Mouse (Mus musculus): ENCODE data around the gene Fxyd6.

The Fxyd6 gene

DNA sequence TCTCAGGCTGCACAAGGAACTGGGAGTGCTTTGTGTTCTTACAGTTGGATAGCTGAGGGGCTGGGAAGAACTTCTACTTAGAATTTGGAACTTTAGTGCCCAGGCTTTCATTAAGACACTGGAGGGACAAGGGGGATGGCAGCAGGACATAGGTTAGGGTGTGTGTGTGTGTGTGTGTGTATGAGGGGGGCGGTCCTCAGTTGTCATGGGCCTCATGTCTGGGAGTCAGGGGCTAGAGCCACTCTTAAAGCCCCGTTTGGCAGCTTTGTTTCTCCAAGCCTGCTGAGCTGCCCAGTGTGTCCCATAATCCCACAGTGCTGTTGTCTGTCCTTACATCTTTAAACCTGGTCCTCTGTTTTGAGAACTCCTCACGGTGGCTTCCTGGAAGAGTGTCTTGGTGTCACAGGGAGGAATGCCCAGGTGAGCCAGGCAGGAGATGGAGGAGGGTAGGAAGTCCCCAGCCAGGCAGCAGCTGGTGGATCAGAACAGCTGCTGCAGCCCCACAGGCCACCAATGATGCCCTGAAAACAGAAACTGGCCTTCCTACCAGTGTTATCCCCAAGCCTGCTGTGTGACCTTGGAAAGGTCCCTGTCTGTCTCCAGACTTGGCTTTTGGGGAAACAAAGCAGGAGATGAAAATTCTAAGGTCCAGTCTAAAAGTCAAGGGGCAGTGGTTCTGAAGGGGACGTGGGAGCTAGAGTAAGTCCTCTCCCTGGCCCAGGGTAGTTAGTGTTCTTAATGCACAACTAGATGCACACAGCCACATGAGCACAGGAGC lies 42.9 kb downstream of the Fxyd6 start:
- peak; percentile 57 for DNase-seq

DNA sequence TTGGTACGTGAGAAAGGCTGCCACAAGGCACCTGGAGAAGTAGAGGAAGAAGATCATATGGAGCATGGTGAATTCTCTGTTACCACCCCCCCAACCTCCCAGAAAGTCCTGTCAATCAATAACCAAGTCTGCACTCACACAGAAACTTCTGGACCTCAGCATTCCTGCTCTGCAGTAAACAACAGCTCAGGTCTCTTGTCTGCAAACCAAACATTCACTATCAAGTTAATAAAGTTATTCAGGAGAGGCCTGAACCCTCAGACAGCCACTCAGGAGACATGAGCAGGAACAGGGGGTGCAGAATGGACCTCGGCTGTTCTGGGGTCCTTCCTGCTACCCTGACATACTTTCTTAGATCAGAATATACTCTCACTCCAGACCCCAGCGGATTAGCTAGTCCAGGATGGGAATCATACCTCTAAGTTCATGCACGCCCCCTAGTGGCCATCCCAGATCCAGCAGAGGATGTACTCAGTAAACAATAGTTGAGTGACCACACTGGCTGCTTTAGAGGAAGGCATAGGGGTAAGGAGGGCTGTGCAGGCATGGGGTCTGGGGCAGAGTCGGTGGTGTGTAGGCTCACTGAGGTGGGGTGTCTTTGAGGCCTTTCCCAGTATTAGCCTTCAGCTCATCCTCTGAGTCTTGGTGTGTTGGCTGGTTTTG lies 43.6 kb downstream of the Fxyd6 start:
- peak; percentile 88 for DNase-seq

DNA sequence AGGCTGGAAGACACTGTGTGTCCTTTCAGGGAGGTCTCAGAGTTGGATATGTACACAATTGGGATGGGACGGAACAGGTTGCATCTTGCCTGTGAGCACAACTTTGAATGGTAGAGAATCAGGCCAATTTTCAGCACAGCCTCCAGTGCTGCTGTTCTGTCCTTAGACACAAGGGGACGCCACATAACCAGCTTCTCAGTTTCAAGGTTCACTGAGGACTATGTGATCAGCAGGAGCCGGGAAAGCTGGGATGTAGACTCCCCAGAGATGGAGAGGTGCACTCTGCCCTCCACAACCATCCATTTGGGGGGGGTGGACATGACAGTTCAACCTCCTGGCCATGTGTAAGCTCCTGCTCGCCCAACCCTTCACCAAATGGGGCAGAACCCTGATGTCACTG lies 45.9 kb downstream of the Fxyd6 start:
- DNase-seq, result peak; percentile 57

DNA sequence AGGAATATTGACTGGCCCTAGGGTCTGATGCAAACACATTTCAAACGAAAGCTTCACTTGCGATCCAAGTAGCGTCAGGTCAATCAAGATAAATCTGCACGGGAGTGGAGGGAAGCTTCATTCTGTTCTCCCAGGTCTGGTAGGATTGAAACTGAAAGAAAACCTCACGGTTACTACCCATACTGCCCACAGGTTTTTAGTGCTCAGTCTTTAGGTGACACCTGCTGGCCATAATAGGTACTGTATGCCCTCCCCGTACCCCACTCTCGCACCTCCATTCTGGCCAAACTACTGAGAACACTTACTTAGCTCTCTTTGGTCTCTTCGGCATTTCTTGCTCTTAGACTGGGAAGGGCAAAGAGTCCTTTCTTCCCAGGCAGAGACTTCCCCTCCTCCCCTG lies 47.3 kb downstream of the Fxyd6 start:
- DNase-seq, result peak; percentile 72

DNA sequence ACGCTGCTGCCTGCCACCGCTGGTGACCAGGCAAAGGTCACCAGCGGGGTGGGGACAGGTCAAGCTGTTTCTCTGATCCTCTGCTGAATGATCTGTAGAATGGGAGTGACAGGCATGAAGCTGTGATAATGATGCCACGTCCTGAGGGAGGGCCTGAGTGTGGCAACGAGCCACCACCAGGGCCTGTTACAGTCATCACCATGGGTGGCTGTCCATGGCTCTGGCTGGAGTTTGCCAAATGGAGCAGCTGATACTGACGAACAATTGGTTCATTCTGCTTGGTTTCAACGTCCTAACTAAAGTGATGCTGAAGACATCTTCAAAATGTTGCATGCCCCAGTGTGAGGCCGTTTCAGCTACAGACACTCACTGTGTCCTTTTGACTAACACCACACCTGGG lies 48.3 kb downstream of the Fxyd6 start:
- DNase-seq, result no peak

DNA sequence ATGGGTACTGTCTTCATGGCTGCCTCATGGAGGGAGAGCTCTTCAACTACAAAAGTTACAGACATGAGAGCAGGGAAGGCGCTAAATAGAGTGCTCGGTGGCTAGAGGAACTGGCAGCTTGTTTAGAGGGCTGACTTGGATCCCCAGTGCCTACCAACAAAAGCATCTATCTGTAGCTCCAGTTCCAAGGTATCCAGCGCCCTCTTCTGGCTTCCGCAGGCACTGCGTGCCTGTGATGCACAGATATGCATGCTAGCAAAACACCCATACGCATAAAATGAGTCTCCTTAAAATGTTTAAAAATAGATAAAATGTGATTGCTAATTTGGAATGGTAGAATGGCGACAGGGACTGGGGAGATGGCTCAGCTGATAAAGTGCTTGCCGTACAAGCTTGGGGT lies 51.2 kb downstream of the Fxyd6 start:
- peak; percentile 23 for DNase-seq

DNA sequence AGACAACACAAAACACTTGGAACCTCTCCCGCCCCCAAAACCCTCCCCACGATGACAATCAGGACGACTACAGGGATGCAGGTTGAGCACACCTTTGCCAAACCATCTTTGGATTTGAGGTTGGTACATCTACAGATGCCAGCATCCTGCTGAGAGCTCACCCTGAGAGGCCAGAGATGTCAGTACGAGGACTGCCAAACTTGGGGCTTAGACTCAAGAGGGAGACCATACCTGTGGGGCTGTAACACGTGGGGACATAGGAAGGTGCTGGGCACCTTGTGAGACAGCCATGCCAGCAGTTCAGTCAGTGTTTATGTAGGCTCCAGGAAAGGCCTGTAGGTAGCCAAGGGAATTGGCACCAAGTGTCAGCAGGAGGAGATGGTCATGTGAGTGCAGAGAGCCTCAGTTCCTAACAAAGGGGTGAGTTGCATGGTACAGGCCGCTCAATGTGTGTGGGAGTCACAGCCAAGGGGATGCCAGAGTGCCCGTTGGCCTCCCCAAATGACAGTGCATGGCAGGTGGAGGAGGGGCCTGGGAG lies 52.8 kb downstream of the Fxyd6 start:
- DNase-seq, result no peak

DNA sequence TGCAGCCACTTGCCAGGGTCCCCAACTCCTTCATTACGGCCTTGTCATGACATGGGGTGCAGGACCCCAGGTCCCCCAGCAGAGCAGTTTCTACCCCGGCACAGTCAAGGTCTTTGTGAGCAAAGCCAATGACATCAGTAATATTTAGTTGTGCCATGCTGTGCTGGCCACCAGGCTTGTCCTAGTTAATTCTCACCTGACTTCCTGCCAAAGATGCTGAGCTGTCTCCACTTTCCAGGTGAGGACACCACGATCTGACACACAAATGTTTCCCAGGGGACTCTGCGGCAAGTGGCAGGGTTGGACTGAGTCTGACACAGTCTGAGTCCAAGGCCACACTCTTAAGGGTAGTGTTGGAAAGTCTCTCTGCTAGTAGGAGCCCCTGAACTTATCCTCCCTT lies 56.5 kb downstream of the Fxyd6 start, which contains the start of gene Dscaml1:
Dscaml1 (plus strand) TSS at position 173 of the 400 bp plus-strand sequence.
- DNase-seq, result no peak

DNA sequence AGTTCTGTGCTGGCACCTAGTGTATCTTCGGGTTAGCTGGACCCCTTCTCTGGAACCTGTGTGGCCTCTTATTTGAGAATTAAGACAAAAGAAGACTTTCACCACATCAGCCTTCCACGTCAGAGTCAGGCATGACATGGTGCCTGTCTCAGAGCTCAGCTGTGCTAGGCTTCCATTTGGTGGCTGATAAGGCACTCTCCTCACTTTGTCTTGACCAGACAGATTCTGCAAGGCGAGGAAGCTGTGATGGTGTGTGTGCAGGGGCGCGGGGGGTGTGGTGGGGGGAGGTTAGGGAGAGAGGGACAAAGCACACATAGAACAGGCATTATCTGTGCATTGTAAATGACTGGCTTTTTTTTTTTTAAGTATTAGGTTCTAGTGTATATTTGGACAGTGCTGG lies 59.4 kb downstream of the Fxyd6 start:
- no peak for DNase-seq

DNA sequence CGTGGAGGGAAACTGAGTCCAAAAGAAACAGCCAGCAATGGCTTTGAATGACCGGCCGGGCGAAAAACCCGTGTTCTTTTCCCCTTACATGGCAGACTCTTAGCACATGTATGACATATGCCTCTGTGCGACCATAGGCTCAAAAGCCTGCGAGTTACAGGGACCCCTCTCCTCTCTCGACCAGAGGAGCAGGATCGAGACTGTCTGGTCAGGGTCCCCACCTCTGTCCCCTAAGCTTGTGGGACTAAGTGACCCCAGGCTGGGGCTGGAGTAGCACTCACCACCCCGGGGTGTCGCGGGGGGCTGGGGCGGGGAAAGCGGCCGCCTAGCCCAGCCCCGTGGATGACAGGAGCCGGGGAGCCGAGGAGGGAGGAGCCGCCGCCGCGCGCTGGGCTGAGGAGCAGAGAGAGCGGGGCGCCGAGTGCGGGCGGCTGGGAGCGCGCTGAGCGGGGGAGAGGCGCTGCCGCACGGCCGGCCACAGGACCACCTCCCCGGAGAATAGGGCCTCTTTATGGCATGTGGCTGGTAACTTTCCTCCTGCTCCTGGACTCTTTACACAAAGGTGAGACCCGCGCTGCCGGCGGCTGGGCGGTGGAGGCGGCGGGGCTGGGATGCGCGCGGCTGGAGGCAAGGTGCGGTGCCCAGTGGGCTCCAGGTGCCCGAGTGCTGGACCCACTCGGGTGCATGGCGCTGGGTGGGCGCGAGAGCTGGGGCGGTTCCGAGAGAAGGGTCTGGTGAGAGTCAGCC lies 60.1 kb downstream of the Fxyd6 start:
- DNase-seq, result no peak

DNA sequence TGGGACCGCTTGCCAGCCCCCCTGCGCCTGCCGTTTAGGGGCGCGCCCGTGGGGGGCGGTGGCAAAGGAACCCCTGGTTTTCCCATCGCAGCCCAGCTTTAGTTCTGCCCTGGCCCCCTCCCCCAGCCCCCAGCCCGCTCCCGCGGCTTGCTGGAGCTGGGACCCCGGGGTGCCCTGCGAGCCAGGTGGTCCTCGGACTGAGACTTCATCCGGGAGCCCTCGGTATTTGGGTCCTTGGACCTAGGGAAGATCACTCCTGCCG lies 60.6 kb downstream of the Fxyd6 start:
- DNase-seq, result no peak

DNA sequence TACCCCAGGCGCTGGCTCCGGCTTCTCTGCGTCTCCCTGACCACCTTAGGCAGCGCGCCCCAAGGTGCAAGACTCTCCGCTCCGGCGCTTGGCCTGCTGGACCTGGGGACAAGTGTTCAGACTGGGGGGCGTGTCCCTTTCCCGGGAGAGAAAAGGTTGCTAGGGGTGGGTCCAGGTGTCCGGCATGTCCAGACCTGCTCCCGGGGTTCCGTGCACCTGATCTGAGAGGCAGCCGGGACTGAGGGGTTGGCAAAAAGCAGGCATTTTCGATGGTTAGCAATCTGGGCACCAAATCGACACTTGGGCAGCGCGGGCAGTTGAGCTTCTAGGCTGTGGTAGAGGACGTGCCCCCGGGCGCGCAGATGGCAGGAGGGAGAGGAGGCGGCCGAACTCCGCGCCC lies 61.2 kb downstream of the Fxyd6 start:
- DNase-seq, result peak; percentile 10

DNA sequence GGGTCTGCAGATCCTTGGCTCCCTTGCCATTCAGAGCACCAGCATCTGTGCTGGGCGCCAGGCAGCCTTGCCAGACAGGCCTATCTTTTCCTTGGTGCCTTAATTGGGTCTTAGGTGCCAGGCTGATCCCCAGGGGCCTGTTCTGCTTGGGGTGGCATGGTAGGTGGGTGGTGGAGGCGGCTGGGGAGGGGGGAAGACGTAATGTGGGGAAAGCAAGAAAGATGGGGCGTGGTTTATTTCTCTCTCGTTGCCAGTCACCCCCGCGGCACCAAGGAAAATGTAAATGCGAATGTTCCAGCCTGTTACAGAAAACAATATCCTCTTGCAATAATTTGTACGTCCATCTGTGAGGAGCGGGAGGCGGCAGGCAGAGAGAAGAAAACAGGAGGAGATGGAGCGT lies 62.7 kb downstream of the Fxyd6 start:
- DNase-seq, result no peak

DNA sequence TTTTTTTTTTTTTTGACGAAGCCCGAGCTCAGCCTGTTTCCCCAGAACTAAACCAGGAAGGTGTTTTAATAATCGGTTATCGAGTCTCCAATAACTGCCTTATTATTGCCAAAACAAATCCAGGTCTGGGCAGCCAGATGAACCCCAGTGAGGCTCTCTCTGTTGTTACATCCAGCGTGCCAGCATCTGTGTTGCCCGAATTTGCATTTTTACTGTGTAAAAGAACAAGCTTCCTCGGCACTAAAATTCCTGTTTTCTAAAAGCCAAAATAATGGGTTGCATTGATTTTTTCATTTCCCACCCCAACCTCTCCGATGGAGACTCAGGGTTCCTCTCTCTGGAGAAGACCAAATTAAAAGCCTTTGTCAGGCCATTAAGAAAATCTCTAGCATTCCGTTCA lies 63.1 kb downstream of the Fxyd6 start:
- no peak for DNase-seq

DNA sequence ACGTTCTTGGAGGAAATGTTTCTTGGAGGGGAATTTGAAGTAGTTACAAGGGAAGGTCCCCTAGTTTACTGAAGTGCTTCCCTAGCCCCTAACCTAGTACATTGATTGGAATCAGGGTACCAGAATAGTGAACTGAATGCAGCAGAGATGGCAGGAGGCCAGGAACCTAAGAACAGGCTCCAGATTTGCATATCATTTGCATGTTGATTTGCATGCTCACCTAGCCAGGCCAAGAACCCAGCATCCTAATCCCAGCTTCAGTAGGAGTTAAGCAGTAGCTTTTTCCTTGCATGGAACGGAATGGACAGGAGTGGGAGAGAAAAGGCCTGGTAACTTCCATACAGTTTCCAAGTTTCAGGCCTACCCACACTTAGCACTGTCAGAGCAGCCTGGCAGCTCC lies 64.2 kb downstream of the Fxyd6 start:
- DNase-seq, result no peak

DNA sequence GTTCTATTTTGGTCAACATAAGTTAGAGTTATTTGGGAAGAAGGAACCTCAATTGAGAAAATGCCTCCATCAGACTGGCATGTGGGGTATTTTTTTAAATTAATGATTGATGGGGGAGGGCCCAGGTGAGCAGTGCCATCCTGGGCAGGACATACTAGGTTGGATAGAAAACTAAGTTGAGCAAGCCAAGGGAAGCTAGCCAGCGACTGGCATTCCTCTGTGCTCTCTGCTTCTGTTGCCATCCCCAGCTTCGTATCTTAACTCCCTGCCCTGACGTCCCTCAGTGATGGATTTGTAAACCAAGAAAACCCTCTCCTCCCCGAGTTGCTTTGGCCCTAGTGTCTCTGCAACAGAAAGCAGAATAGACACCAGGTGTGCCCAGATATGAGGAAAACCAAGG lies 69.0 kb downstream of the Fxyd6 start:
- no peak for DNase-seq

DNA sequence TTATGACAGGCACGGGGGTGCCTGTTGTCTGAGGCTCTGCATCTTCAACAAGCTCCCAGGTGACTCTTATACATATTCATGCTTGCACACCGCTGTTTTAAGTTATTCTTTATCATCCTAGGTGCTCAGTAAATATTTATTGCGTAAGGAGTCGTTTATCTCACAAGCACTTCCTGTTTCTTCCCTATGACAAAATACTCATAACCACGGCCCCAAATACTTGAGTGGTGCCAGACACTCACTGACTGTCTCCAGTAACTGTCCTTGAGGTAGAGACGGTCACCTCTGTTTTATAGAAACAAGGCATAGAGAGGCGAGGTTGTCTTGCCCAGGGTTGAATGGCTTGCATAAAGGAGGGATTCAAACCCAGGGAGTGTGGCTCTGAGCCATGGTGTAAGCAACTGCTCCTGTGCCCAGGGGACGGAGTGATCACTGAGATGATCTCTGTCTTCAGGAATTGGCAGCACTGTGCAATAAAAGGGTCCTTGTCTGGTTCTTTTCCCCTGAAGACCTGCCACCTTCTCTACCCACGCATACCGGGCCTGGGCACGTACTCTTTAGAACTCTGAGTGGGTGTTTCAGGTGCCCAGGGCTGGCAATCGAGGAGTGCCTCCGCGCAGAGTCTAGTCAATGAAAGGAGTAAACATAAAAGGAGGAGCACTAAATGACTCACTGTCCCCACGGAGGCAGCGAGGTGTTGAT lies 70.2 kb downstream of the Fxyd6 start:
- no peak for DNase-seq

DNA sequence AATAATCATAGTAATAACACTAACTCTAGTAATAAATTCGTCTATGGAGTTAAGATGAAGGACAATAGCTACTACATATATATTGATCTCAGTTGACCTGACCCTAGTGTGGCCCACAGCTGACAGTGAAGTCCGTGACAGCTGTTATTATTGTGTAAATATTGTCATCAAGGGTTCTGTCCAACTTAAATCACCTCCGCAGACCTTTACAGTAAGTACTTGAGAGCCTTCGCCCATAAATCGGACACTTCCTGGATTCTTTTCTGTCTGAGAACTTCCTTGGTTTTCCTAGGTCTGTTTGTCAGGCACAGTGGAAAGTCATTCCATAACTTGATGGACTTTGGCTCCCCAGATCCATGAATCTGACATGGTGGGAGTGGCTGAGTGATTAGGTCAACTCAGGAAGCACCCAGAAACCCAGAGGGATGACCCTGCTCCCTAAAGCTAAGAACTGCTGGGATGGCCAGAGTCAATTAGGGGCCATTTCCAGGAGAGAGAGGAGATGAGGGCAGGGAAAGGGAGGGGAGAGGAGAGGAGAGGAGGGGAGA lies 74.3 kb downstream of the Fxyd6 start:
- no peak for DNase-seq
